Mouse (Mus musculus) myocyte (in vitro differentiated cells): ENCODE data around the gene Runx3. TPM values are rescaled to one million over a fixed set of nuclear protein-coding genes. Genes with fewer than 3 reads are reported as not detected.

Source experiments
- H3K27me3 ChIP-seq: one replicate; pipeline ENCODE4 v1.6.1; 2011; ENCODE audit not compliant: control insufficient read depth, insufficient read depth, insufficient read length
- H3K36me3 ChIP-seq: one replicate; pipeline ENCODE4 v1.6.1; 2011; ENCODE audit not compliant: control insufficient read depth, insufficient read depth
- H3K4me2 ChIP-seq: one replicate; pipeline ENCODE4 v1.6.1; 2011; ENCODE audit warnings: low read depth, control low read depth
- H3K4me3 ChIP-seq: one replicate; pipeline ENCODE4 v1.5.1; 2011; ENCODE audit warnings: mild to moderate bottlenecking, control low read depth, moderate library complexity
- H3K79me2 ChIP-seq: one replicate; pipeline ENCODE4 v1.6.1; 2011; ENCODE audit not compliant: control insufficient read depth, insufficient read depth
- H3ac ChIP-seq: one replicate; pipeline ENCODE4 v1.6.1; 2011; ENCODE audit not compliant: control insufficient read depth, insufficient read length
- CEBPB ChIP-seq: IDR thresholded peaks from 2 replicates; pipeline ENCODE4 v1.6.1; 2011; ENCODE audit warnings: mild to moderate bottlenecking, moderate library complexity; ENCODE audit not compliant: poor library complexity, insufficient read depth, severe bottlenecking
- E2F4 ChIP-seq: IDR thresholded peaks from one replicate; pipeline ENCODE4 v1.6.1; 2011; ENCODE audit warnings: mild to moderate bottlenecking, control low read depth, moderate library complexity; ENCODE audit not compliant: insufficient read depth
- MAX ChIP-seq: IDR thresholded peaks from one replicate; pipeline ENCODE4 v1.6.1; 2011; ENCODE audit warnings: low read depth, mild to moderate bottlenecking, control low read depth
- MYOD1 ChIP-seq, 3 experiments: IDR thresholded peaks; one replicate each; pipeline ENCODE4 v1.6.1; 2011; ENCODE audit warnings: control low read depth in 2 of 3, low read depth in 2 of 3, mild to moderate bottlenecking in 2 of 3, moderate library complexity in 1 of 3; ENCODE audit not compliant: insufficient read length in 2 of 3, control insufficient read depth in 1 of 3
- MYOG ChIP-seq, 3 experiments: IDR thresholded peaks; one replicate each; pipeline ENCODE4 v1.6.1; 2011; ENCODE audit warnings: control low read depth in 2 of 3, low read depth in 2 of 3, mild to moderate bottlenecking in 2 of 3; ENCODE audit not compliant: insufficient read length in 2 of 3, control insufficient read depth in 1 of 3, insufficient read depth in 1 of 3
- POLR2A ChIP-seq: IDR thresholded peaks from one replicate; pipeline ENCODE4 v1.6.1; 2011; ENCODE audit warnings: low read depth, mild to moderate bottlenecking, control low read depth, moderate library complexity; ENCODE audit not compliant: insufficient read length
- POLR2AphosphoS2 ChIP-seq: IDR thresholded peaks from one replicate; pipeline ENCODE4 v1.6.1; 2011; ENCODE audit warnings: low read depth, control low read depth; ENCODE audit not compliant: insufficient read length
- REST ChIP-seq: IDR thresholded peaks from one replicate; pipeline ENCODE4 v1.6.1; 2011; ENCODE audit warnings: mild to moderate bottlenecking, control low read depth, moderate library complexity; ENCODE audit not compliant: insufficient read depth, insufficient read length
- SRF ChIP-seq: IDR thresholded peaks from one replicate; pipeline ENCODE4 v1.6.1; 2011; ENCODE audit warnings: low read depth; ENCODE audit not compliant: control insufficient read depth, insufficient read length
- TCF12 ChIP-seq: IDR thresholded peaks from one replicate; pipeline ENCODE4 v1.6.1; 2011; ENCODE audit warnings: mild to moderate bottlenecking, control low read depth; ENCODE audit not compliant: poor library complexity, insufficient read depth, severe bottlenecking
- TCF3 ChIP-seq: IDR thresholded peaks from one replicate; pipeline ENCODE4 v1.6.1; 2011; ENCODE audit warnings: low read depth, control low read depth; ENCODE audit not compliant: insufficient read length
- USF1 ChIP-seq: IDR thresholded peaks from one replicate; pipeline ENCODE4 v1.6.1; 2011; ENCODE audit warnings: low read depth, mild to moderate bottlenecking, control low read depth, moderate library complexity
- polyA plus RNA-seq: library from polyadenylated mRNA; unstranded; fragments of >200 nt; fragmentation: generic; extraction: Trizol; gene quantifications from one replicate; pipeline ENCODE4 v1.2.1, GENCODE M21; 2012; ENCODE audit warnings: missing spikeins

Gene Runx3
- polyA plus RNA-seq, 1 experiment: 19.6 TPM

DNA sequence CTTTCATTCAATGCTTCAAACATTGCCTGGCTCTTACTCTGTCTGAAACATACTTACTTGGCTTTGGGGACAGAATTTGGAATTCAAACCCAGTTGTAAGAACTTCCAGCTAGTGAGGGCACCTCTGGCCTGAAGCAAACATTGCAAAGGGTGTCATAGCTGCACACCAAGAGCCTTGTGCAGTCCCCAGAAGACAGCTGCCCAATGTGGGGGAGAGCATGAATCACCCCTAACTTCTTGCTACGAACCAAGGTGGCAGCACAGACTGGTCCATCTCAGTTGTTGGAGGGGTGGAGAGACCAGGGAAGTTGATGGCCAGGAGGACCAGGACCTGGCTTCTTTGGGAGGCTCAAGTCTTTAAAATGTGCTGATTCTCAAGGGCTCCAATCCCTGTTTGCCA is 70.7 kb downstream of the Runx3 start:
- peak overlapping the region; percentile 51 for H3K4me2 ChIP-seq
- no peaks in the 10 kb centered on the region for H3K27me3 ChIP-seq
- H3K36me3 ChIP-seq: no peaks in the 10 kb centered on the region
- H3ac ChIP-seq: no peak overlapping the region
- no peak overlapping the region for H3K4me3 ChIP-seq
- H3K79me2 ChIP-seq: no peaks in the 10 kb centered on the region
- TF ChIP-seq MYOD1 (IDR thresholded peaks at IDR 0.05; ENCODE audit: control insufficient read depth in 1 of 3, insufficient read length in 2 of 3, low read depth in 2 of 3) (peak in 2 of 3 experiments; percentile 80 to 90), POLR2A (no peak), MYOG (IDR thresholded peaks at IDR 0.05; ENCODE audit: control insufficient read depth in 1 of 3, insufficient read depth in 1 of 3, insufficient read length in 2 of 3, low read depth in 2 of 3) (peak in 2 of 3 experiments; percentile 39 to 82), TCF12 (peak; percentile 48), CEBPB (0 out of 2 replicates have a peak, but pooled peaks have one; percentile 21)

DNA sequence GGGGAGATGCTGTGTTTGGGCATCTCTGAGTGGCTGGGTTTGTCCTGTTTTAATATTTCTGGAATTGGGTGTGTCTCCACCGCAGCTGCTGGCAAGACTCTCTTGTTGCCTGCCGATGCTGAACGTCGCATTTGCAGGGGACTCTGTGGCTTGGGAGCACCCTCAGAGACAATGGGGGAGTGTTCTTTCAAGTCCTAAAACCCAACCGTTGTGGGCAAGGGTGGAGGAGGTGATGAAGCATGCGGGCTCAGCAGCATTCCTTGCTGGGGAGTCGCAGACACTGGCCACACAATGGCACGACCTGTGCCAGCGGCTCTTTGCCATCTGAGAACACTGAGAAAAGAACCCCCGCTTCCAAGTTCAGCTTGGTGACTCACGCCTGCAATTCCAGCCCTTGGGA is 71.2 kb downstream of the Runx3 start:
- peak overlapping the region; percentile 51 for H3K4me2 ChIP-seq
- TF ChIP-seq POLR2AphosphoS2: no peak
- no peak for TF ChIP-seq E2F4
- peak in 2 of 3 experiments; percentile 58 to 89 for TF ChIP-seq MYOG (IDR thresholded peaks at IDR 0.05; ENCODE audit: control insufficient read depth in 1 of 3, insufficient read depth in 1 of 3, insufficient read length in 2 of 3, low read depth in 2 of 3)
- peak; percentile 64 for TF ChIP-seq TCF3
- TF ChIP-seq MAX: no peak
- peak in 2 of 3 experiments; percentile 56 to 72 for TF ChIP-seq MYOD1 (IDR thresholded peaks at IDR 0.05; ENCODE audit: control insufficient read depth in 1 of 3, insufficient read length in 2 of 3, low read depth in 2 of 3)
- TF ChIP-seq REST: no peak
- TF ChIP-seq SRF: no peak
- TF ChIP-seq USF1: no peak
- TF ChIP-seq CEBPB: no peak
- TF ChIP-seq POLR2A: no peak
- TF ChIP-seq TCF12: peak; percentile 70
- H3K4me3 ChIP-seq: no peak overlapping the region
- no peaks in the 10 kb centered on the region for H3K27me3 ChIP-seq
- no peaks in the 10 kb centered on the region for H3K36me3 ChIP-seq
- no peak overlapping the region for H3ac ChIP-seq
- H3K79me2 ChIP-seq: no peaks in the 10 kb centered on the region

DNA sequence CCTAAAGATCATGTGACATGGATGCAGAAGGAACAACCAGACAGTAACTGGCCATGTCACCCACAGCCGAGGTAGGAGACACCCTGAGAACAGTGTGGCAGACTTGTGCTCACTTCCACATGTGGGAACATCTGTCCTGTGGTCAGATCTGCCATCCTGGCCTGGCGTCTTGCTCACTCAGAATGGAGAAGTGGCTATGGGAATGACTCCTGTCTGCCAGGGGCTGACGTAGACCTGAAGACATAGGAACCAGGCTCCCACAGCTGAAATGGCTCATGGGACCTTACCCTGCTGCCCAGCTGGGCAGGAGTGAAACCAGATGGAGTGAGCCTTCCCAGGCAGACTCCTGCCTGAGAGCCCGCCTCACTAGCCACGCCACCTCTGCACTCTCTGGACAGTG is 72.4 kb downstream of the Runx3 start:
- no peak for TF ChIP-seq TCF12
- no peak for TF ChIP-seq POLR2A
- no peak for TF ChIP-seq MAX
- no peak for TF ChIP-seq MYOG (IDR thresholded peaks at IDR 0.05; ENCODE audit: control insufficient read depth in 1 of 3, insufficient read depth in 1 of 3, insufficient read length in 2 of 3, low read depth in 2 of 3)
- TF ChIP-seq MYOD1 (IDR thresholded peaks at IDR 0.05; ENCODE audit: control insufficient read depth in 1 of 3, insufficient read length in 2 of 3, low read depth in 2 of 3): no peak
- no peak overlapping the region for H3K4me3 ChIP-seq
- no peak overlapping the region for H3K4me2 ChIP-seq

DNA sequence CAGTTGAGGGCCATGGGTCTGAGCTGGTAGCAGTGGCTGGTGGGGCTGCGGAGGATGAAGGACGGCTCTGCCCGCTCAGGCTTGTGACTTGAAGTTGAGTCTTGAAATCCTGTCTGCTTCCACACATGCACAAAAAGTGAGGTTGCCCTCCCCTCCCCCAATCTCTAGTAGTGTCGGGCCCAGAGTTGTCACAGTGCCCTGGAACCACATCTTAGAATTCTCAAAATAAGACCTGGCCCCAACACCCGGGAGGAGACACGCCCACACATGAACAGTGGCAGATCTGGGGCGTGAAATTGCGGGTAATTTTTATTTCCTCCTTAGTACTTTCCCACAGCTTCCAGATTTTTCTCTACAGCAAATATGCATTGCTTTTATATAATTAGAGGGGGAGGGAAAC is 77.4 kb downstream of the Runx3 start:
- no peak for TF ChIP-seq MYOD1 (IDR thresholded peaks at IDR 0.05; ENCODE audit: control insufficient read depth in 1 of 3, insufficient read length in 2 of 3, low read depth in 2 of 3)
- TF ChIP-seq E2F4: no peak
- no peak for TF ChIP-seq POLR2AphosphoS2
- no peak for TF ChIP-seq TCF3
- no peak for TF ChIP-seq TCF12
- no peak for TF ChIP-seq MAX
- TF ChIP-seq USF1: no peak
- no peak overlapping the region for H3ac ChIP-seq
- H3K79me2 ChIP-seq: no peaks in the 10 kb centered on the region
- H3K4me3 ChIP-seq: no peak overlapping the region
- no peaks in the 10 kb centered on the region for H3K27me3 ChIP-seq
- no peak overlapping the region for H3K4me2 ChIP-seq
- no peaks in the 10 kb centered on the region for H3K36me3 ChIP-seq

More for the DNA sequence above, 72.4 kb downstream of the Runx3 start:
- H3K79me2 ChIP-seq: no peaks in the 10 kb centered on the region
- no peaks in the 10 kb centered on the region for H3K27me3 ChIP-seq
- H3ac ChIP-seq: no peak overlapping the region
- no peaks in the 10 kb centered on the region for H3K36me3 ChIP-seq

DNA sequence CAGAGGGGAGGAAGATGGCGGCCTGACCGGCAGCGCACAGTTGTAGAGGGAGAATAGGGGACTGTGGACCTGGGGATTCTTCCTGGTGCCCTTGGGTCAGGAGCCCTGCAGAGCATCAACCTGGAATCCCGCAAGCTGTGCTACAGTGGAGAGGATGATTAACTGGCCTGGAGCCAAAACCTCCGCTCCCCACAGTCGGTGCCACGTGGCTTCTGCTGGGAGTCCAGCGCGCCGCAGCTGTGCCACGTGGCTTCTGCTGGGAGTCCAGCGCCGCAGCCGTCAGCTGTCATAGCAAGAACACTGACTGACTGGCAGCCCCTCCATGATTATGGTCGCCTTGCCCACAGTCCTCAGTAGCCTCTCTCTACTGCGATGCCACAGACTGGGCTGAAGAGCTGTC is 81.3 kb downstream of the Runx3 start:
- Histone ChIP-seq H3ac (no peak overlapping the region), H3K79me2 (no peaks in the 10 kb centered on the region), H3K4me2 (no peak overlapping the region), H3K27me3 (no peaks in the 10 kb centered on the region), H3K36me3 (no peaks in the 10 kb centered on the region), H3K4me3 (no peak overlapping the region)
- TF ChIP-seq TCF3 (no peak), USF1 (no peak), CEBPB (no peak), POLR2A (no peak), E2F4 (no peak), SRF (no peak), REST (no peak), TCF12 (no peak), MAX (no peak), POLR2AphosphoS2 (no peak), MYOD1 (IDR thresholded peaks at IDR 0.05; ENCODE audit: control insufficient read depth in 1 of 3, insufficient read length in 2 of 3, low read depth in 2 of 3) (no peak), MYOG (IDR thresholded peaks at IDR 0.05; ENCODE audit: control insufficient read depth in 1 of 3, insufficient read depth in 1 of 3, insufficient read length in 2 of 3, low read depth in 2 of 3) (no peak)
